Mouse (Mus musculus) left cerebral cortex, adult 8-10 months (tissue): ENCODE measurements at regions not wholly inside any gene's neighbourhood (a gene's known extent, or its start where the extent isn't known, plus 50 kb on each side); places are given as distances from the start of the nearest gene placed in this dataset.
A peak's percentile ranks its signal among the peaks of the same experiment; 100 is the strongest.

ENCODE experiments used
- DNase-seq, 2 experiments: peaks; one replicate each; pipeline ENCODE4 v3.0.0; 2022; ENCODE audit warnings: low spot score in 2 of 2

DNA sequence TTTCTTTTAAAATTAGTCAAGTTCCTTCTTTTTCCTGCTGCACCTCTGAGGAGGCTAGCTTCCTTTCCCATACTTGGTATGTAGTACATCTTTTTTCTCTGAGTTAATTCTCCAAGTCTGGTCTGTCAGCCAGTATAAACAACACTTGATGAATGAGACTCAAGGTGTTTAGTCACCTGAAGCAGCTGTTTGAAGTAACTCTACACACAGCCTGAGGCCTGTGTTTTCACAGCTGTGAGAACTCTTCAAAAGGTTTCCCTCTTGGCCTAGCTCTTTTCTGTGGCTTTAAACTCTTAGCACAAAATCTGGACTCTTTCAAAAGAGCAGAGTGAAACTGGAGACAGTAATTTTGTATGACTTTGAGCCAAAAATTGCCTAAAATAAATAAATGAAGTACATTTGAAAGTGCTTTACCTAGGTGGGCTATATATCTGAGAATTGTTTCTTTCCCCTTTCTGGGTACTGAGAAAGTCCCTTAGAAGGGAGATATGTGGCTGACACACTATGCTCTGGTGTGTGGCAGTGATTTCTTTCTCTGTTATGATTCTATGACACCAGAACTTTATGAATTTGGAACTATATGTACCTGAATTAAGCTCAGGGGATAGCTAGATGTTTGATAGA, 1070.2 kb upstream of the Zeb2 start:
- no peak for DNase-seq

DNA sequence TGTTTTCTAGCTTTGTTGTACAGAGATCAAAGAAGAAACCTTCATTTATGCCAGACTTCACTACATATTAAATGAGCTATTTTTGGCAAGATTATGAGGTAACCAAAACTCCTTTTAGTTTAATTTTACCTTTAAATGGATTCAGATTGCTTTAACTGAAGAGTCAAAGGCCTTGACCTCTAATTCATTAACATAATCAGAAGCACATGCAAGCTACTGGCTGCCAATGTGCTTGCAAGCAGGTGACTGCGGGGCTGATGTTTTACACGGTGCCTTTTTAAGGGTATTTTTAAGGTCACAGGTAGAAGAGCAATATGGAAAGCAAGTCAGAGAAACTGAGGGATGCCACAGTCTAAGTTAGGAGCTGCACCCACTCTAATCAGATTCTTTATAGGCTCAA, 1066.0 kb upstream of the Zeb2 start:
- DNase-seq, result no peak

DNA sequence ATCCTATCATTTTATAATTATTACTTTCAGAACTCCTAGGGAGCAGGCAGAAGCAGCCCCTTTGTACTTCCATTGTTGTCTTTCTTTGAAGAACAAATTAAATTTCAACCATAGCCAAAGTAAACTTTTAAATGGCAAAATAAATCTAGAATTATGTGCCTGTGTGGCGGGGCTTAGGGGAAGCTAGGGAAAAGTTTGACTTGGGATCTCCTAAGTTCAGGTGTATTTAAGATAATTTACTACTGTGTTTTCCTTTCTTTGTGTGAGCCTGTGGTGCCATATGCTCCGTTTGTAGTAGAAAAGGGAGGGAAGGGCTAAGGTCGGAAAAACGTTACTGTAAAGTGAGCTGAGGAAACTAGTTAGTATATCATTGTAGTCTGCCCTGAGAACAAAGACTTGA, 1062.5 kb upstream of the Zeb2 start:
- DNase-seq, result no peak

DNA sequence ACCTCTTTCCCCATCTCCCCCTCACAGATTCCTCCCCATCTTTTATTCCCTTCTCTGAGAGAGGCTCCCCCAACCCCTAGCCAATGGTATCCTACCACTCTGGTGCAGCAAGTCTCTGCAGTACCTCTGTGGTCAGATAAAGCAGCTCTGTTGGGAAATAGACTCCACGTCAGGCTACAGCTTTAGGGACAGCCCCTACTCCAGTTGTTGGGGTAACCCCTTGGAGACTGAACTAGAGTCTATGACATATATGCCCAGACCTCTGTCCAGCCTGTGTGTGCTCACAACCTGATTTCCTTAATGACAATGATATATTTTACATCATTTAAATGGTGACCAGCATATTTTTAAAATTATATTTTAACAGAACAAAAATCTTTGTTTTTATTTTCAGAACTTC, 1051.3 kb upstream of the Zeb2 start:
- no peak for DNase-seq

DNA sequence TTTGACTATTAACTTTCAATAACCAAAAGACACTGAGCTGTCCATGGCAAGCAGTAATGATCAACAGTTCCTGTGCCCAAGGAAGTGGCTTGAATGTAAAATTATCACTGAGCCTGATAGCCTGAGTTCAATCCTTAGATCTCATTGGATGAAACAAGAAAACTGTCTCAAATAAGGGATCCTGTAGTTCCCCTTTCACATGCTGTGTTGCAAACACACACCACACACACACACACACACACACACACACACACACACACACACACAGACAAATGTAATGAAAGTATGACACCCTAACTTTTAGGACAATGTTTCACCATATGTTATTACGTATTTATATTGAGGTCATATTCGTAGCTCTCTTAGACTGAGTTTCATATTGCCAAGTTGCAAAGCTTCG, 1032.7 kb upstream of the Zeb2 start:
- DNase-seq, result no peak

DNA sequence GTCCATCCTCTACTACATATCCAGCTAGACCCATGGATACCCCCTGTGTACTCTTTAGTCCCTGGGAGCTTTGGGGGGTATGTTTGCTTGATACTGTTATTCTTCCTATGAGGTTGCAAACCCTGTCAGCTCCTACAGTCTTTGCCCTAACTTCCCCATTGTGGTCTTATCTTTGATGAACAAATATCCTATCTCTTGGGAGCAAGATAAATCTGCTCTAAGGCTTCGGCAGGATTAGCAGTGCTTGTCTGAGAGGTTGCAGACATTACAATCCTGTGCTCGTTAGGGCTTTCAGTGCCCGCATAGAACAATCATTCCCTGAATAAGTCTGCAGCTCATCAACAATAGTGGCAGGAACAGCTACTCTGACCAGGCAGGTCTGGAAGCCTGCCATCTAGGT, 1002.7 kb upstream of the Zeb2 start:
- no peak for DNase-seq

DNA sequence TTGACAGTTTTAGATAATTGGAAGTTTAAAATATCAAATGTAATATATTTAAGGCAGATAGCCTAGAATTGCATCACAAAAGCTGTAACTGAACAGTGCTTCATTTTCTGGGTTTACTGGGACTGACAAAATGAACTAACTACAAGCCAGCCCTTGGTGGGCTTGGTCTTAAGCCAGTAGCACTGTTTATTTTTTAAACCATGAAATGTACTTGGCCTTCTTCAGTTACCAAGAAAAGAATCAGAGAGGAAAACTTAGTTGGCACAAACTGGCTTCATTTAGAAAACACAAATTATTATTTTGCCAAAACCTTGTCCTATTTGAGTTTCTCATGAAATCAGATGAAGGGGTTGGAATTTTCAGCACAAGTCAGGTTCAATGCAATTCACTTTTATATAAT, 989.8 kb upstream of the Zeb2 start:
- DNase-seq, result no peak

DNA sequence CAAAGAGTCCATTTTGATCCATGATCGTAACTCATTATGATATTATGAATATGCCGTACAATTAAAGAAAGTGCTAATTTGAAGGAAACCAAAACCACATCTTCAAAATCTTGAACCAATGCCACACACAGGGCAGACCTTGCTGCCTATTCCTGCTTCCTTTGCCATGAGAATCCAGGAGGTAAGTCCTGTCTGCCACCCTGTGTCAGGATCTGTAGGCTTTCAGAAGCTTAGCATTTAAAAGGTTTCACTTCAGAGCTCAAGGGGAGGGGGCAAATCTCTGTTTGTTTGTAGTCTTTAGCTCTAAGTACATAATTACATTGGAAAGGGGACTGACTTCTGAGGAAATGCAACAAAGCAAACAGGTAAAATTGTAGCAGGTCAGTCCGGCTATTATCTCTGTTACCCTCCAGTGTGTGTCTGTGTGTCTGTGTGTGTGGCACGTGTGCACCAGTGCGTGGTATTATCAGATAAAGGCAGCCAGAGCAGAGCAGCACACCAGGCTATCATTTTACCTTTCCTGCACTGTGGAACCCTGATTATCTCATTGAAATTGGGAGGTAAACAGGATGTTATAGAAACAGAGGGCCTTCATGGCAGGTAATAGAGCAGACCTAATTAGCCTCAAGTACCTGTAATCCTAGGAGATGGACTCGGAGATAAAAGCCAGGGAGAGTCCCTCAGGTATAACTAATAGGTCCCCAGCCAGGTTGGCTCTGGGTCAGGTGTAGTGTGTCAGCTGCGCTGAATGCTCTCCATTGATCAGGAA, 948.0 kb upstream of the Zeb2 start:
- DNase-seq, result no peak

DNA sequence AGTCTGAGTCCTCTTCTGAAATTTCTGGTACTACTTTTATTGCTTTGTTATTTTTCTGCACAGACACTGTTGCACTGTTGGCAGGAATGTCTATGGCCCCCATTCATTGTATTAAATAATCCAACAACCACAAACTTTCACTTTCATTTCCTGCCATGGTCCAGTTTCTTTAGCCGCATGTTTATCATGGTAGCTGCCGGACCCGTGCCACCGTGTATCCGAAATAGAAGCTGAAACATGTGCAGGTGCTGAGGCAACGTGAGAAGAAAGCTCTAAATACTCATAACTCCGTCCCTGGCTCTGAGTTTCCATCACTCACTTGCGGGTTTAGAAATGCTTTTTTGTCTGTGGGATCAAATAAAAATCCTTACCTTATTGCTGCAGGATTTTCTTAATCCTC, 938.5 kb upstream of the Zeb2 start:
- DNase-seq, result no peak

DNA sequence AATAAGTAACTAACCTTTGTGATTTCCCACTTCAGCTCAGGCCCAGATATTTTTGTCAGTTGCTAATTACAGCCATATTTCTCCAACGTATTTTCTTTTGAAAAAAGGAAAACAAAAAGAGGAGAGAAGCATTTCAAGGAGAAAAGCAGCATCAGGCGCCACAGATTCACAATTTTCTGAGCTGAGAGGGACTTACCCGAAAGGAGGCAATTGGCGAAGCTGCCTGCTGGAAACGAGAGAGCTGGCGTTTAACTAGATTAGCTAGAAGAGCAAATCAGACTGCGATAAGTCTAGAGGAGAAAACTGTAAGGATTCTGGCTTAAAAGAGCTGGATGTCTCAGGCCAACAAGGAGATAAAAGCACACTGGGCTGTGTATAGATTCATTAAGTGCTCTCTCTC, 937.7 kb upstream of the Zeb2 start:
- DNase-seq, result no peak

DNA sequence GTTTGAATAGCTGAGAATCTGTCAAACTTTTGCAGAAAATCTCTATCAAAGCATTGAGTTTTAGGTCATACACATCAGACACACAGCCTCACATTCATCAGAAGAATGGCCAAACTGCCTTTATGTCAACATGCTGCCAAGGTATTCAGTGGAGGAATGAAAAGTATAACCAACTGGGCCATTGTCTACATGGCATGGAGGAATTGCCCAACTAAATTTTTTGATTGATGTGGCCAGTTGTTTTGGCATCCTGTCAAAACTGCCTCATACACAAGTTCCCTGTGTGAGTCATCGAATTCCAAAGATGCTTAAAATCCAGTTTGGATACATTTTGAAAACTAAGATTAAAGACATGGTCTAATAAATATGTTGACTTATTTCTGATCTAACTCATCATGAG, 904.7 kb upstream of the Zeb2 start:
- no peak for DNase-seq

DNA sequence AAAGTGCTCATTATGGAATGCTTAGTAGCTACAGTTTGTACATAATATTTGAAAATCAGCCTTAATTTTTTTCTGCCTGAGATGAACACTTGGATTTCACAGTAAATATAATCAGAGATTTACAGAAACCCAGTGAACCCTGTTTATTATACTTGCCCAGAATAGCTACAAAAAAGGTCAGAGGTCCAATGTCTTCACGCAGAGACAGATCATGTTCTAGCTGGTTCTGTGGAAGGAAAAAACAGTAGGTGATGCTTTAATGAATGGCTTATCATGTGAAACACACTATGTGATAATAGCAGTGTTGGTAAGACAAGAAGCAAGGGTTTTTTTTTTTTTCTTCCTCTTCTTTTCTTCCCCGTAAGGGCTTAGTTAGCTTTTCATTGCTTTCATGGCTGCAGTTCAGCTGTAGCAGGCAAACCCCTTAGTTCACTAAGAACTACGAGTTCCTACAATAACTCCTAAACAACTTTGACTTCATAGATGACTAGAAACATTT, 896.6 kb upstream of the Zeb2 start:
- DNase-seq, result no peak

DNA sequence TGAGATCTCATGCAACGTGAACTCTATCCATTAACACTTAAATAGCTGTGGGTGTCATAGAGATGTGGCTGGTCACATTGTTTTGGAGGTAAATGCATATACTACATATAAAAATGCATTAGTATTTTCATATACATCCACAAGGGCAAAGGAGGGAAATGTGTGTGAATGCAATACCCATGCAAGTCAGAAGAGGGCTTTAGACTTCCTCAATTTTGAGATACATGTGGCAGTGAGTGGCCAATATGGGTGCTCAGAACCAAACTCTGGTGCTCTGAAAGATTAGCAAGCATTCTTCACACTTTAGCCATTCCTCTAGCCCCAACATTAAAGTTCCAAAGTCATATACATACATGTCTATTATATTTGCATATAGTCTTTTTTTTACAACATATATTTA, 895.5 kb upstream of the Zeb2 start:
- DNase-seq, result no peak

DNA sequence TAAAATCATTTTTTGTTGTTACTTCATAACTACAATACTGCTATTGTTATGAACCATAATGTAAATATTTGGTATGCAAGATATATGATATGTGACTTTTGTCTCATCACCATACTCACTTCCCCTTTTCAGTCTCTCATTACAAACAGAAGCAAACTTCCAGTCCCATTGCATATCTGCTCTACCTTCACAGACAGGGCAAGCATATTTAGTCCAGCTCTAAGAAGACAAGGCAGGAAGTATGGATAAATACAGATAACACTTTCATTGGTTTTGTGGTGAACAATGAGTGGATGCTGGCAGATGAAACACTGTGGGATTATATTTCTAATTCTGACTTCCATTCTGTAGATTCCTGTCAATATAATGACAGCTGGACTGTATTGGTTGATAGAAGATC, 858.0 kb upstream of the Zeb2 start:
- no peak for DNase-seq

DNA sequence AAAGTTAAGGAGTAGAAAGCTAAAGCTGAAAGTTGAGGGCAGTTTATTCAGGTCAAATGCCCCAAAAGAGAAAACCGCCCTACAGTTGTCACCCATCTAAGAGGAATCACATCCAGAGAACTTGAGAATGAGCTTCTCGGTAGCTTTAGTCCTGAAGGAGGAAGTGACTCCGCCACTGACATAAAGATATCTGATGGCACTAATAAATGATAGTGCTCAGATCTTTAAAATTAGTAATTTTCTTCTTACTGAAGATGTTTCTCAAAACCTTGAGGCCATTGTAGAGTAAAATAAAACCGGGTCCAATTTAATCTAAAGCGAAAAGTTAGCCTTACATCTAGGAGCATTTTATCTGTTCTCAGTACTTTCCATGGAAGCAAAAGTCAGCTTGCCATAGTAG, 851.4 kb upstream of the Zeb2 start:
- DNase-seq, result no peak

DNA sequence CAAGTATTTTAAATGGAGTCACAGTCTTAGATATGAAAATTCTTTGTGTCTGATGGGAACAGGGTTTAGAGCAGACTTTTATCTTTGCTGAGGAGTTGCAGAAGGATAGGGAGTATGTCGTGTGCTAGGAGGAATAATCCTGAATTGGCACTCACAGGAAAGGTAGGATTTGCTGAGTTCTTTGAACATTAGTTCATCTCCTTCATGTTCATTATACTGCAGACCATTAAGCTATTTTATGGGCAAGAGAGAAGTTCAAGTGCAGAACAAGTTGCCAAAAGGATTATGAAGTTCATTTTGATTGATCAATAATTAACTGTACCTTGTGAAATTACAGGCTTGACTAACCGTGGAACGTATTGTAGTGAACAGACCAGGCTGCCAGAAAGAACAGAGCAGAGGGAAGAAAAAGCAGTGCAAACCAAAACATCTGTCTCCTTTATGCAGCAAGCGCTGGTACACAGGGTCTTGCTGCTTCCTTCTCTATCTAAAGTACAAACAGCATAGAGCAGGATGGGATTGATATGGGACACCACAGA, 839.7 kb upstream of the Zeb2 start:
- DNase-seq, result no peak

DNA sequence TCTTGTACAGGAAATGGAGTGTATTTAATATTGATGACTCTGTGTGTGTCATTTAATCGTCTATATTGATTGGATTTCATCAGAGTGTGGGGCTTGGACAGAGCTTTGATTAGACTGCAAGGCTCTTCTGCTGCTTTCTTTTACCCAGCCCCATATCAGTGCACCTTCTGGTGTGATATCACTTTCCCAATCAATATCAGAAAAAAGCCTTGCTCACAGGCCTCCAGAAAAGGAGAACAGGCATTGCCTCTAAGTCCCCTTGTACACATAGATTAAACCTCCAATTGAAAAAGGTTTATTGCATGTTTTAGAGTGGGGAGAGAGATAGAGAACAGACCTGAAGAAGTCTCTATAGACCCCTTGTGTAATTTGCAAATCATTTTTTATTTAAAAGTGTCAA, 831.6 kb upstream of the Zeb2 start:
- DNase-seq, result no peak

DNA sequence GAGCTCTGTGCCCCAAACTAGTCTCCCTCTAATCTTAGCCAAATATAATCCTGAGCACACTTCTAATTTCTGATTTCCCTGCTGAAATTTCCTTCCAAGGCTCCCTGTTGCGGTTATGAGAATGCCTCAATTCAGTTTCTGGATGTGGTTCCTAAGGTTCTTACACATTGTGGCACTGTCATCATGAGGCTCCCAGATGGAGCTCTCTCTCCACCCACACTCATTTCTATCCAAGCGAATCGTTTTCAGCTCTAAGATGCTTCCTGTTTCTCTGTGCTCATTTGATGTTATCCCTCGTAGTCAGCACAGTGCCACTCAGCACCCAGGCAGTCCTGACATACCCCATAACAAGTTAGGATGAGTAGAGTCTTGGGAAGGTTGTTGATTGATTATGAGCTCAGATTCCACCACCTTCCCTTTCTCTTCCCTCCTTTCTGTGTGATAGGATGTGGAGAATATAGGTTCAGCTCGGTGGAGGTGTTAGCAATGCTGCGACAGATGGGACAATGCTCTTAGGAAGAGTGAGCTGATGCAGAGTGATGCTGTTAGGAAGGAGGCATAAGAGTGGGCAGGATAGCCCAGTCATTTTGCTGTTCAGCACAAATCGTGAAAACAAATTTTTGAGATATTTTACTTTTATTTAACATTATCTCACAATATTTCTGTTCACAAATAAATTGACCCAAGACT, 808.7 kb upstream of the Zeb2 start:
- peak; percentile 4 to 25 for DNase-seq

DNA sequence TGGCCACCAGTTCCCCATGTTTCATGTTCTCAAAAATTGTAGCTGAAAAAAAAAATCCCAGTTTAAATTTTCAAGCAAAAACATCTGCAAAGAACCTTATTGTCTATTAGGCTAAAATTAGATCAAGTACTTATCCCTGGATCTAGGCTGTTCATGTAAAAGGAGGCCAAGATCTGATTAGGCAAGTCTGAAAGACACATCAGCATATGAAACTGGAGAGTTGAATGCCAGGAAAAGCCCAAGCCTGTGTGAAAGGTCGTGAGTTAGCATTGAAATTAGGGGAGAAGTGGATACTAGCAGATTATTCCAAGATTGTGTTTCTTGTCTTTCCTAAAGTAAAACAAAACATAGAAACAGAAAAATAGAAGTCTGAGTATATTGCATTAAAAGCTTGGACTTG, 791.7 kb upstream of the Zeb2 start:
- DNase-seq, result no peak

DNA sequence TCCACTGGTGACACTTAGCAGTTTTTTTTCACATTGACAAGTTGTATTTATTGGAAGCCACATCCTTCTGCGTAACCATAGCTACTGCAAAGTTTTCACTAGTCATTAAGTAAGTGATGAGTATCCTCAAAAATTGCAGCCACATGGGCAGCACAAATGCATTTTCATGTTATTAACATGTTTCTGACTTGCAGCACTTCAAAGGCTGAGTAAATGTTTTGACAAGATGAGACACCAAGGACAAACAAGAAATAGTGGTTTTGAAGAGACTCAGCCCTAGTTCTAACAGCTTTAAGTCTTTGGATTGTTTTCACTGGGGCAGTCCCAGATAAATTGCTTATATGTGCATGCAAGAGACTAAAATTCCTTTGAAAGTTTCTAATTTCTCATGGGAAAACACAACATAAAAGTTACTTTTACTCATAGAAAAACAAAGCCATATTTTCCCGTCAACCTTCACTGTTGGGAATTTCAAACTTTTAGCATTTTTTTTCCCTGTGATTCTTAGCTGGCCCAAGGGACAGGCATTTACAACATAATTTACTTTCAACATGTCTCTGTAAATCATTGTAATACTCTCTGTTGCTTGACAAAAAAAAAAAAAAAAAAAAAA, 787.5 kb upstream of the Zeb2 start:
- no peak for DNase-seq

DNA sequence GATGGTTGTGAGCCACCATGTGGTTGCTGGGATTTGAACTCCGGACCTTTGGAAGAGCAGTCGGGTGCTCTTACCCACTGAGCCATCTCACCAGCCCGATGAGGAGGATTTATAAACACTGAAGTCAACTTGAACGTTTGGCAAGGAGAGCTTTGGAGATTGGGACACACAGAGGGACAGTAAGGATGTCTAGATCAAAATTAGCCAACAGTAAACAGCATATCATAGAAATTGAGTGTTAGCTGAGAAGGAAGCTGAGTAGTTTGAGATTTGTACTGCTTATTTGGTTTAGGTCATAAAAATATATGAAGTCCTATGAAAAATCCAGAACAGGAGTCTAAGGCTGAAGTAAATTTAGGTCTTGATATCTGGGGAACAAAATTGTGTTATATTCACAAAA, 786.9 kb upstream of the Zeb2 start:
- DNase-seq, result no peak

DNA sequence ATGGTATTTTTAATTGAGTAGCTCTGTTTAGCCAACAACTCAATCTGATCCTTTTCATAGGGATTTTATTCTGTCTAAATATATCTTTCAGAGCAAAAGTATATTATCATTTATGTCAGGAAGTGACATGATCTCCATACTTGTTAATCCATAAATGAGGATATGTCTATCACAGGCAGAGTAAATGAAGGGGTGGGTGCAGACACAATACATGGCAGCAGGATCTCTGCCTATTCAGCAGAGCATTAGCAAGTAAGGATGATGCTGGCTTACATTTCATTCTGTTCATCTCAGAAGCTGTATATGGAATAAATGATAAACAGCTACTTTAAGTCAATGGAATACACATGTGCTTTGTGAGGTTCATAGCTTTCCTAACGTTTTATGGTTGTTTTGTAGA, 786.2 kb upstream of the Zeb2 start:
- DNase-seq, result no peak
